Mouse (Mus musculus) embryonic fibroblast, embryonic 13.5 days (primary cell): ENCODE results near the gene 4430402I18Rik. TPM values are rescaled to one million over a fixed set of nuclear protein-coding genes. Genes with fewer than 3 reads are reported as not detected.

Experiments used
- H3K27ac ChIP-seq: 2 replicates; pipeline ENCODE4 v1.5.1; 2012; ENCODE audit warnings: low read length, control low read depth, inconsistent platforms; ENCODE audit not compliant: insufficient read depth
- H3K4me1 ChIP-seq: 2 replicates; pipeline ENCODE4 v1.6.1; 2011; ENCODE audit warnings: low read length; ENCODE audit not compliant: control insufficient read depth, insufficient read depth
- H3K4me3 ChIP-seq: 2 replicates; pipeline ENCODE4 v1.5.1; 2011; ENCODE audit warnings: mild to moderate bottlenecking, control low read depth, low read length; ENCODE audit not compliant: insufficient read depth
- CTCF ChIP-seq: IDR thresholded peaks from 2 replicates; pipeline ENCODE4 v1.5.1; 2011; ENCODE audit warnings: mild to moderate bottlenecking, control low read depth, low read length, moderate library complexity, borderline replicate concordance; ENCODE audit not compliant: insufficient read depth
- POLR2A ChIP-seq: IDR thresholded peaks from 2 replicates; pipeline ENCODE4 v1.6.1; 2011; ENCODE audit warnings: low read depth, mild to moderate bottlenecking, control low read depth, low read length, moderate library complexity
- polyA plus RNA-seq: library from polyadenylated mRNA; stranded (reverse); fragments of >200 nt; gene quantifications from 2 replicates; pipeline ENCODE4 v1.2.4, GENCODE M21; 2011; ENCODE audit warnings: low read depth; ENCODE audit not compliant: missing spikeins, insufficient read length

The 4430402I18Rik gene
- polyA plus RNA-seq, 1 experiment, result 1.1 TPM

GRCm38 (mm10) chr19:28997976-28998630, 30.5 kb upstream of the 4430402I18Rik start:
- Histone ChIP-seq H3K4me3 (no peak overlapping the region), H3K4me1 (no peaks in the 10 kb centered on the region), H3K27ac (no peak overlapping the region)
- TF ChIP-seq POLR2A, result no peak
- TF ChIP-seq CTCF, result no peak

GRCm38 (mm10) chr19:28995366-28995765, 27.8 kb upstream of the 4430402I18Rik start:
- no peak overlapping the region for H3K27ac ChIP-seq
- H3K4me1 ChIP-seq, result no peaks in the 10 kb centered on the region
- TF ChIP-seq POLR2A (no peak), CTCF (no peak)
- H3K4me3 ChIP-seq, result no peak overlapping the region

GRCm38 (mm10) chr19:28994870-28995269, 27.3 kb upstream of the 4430402I18Rik start:
- no peak overlapping the region for H3K27ac ChIP-seq
- no peaks in the 10 kb centered on the region for H3K4me1 ChIP-seq
- H3K4me3 ChIP-seq, result no peak overlapping the region
- no peak for TF ChIP-seq POLR2A
- no peak for TF ChIP-seq CTCF

- TF ChIP-seq POLR2A (no peak), CTCF (no peak)
- Histone ChIP-seq H3K27ac (no peak overlapping the region), H3K4me3 (peak overlapping the region; percentile 97), H3K4me1 (no peaks in the 10 kb centered on the region)
Measured at GRCm38 (mm10) chr19:28991391-28991790, 23.8 kb upstream of the 4430402I18Rik start.

- no peak for TF ChIP-seq POLR2A
Measured at GRCm38 (mm10) chr19:28990590-28991221, 23.1 kb upstream of the 4430402I18Rik start.

GRCm38 (mm10) chr19:28990194-28990589, 22.6 kb upstream of the 4430402I18Rik start, which contains the start of gene Cdc37l1:
Cdc37l1 (plus strand) TSS chr19:28990352.
- Histone ChIP-seq H3K4me1 (no peaks in the 10 kb centered on the region), H3K4me3 (peak within 1 kb of the TSS; percentile 97), H3K27ac (peak within 1 kb of the TSS; percentile 49)
- no peak for TF ChIP-seq CTCF
- peak; percentile 75 for TF ChIP-seq POLR2A

More at GRCm38 (mm10) chr19:28990590-28991221, 23.1 kb upstream of the 4430402I18Rik start:
- peak overlapping the region; percentile 46 for H3K27ac ChIP-seq
- H3K4me3 ChIP-seq, result peak overlapping the region; percentile 97
- H3K4me1 ChIP-seq, result no peaks in the 10 kb centered on the region

- Histone ChIP-seq H3K27ac (peak overlapping the region; percentile 49; the same call in 1 of the 2 replicates), H3K4me3 (peak overlapping the region; percentile 97), H3K4me1 (no peaks in the 10 kb centered on the region)
- TF ChIP-seq CTCF, result no peak
- no peak for TF ChIP-seq POLR2A
Measured at GRCm38 (mm10) chr19:28989515-28989914, 21.9 kb upstream of the 4430402I18Rik start.

- Histone ChIP-seq H3K4me1 (no peaks in the 10 kb centered on the region), H3K4me3 (no peak overlapping the region), H3K27ac (no peak overlapping the region)
- no peak for TF ChIP-seq POLR2A
Measured at GRCm38 (mm10) chr19:28982617-28983016, 15.0 kb upstream of the 4430402I18Rik start.

GRCm38 (mm10) chr19:28974862-28975611, 7.4 kb upstream of the 4430402I18Rik start:
- Histone ChIP-seq H3K27ac (no peak overlapping the region), H3K4me3 (peak overlapping the region; percentile 8), H3K4me1 (no peaks in the 10 kb centered on the region)
- peak; percentile 67 for TF ChIP-seq CTCF
- no peak for TF ChIP-seq POLR2A

- Histone ChIP-seq H3K27ac (no peak overlapping the region), H3K4me3 (no peak overlapping the region), H3K4me1 (no peaks in the 10 kb centered on the region)
- no peak for TF ChIP-seq CTCF
- TF ChIP-seq POLR2A, result no peak
Measured at GRCm38 (mm10) chr19:28970251-28970650, 2.7 kb upstream of the 4430402I18Rik start.
